Mouse (Mus musculus) embryonic facial prominence, embryonic 15.5 days (tissue): Measurements from ENCODE around the gene Arhgap10. TPM values are rescaled to one million over a fixed set of nuclear protein-coding genes. Genes with fewer than 3 reads are reported as not detected.

Source experiments
- ATAC-seq: fragments of 200-750 bp; cut with Nextera tagmentation; 2 replicates; pipeline ENCODE4 v1.8.0; 2017; ENCODE audit warnings: low read depth, moderate TSS enrichment; ENCODE audit not compliant: insufficient number of reproducible peaks, low FRiP score, low TSS enrichment
- H3K27ac ChIP-seq: fragments of 300-500 bp; sonication (generic); replicated peaks from 2 replicates; pipeline ENCODE4 v1.5.1; 2015; ENCODE audit warnings: mild to moderate bottlenecking, inconsistent platforms
- H3K27me3 ChIP-seq: fragments of 300-500 bp; sonication (generic); 2 replicates; pipeline ENCODE4 v1.6.1; 2015; ENCODE audit warnings: inconsistent platforms
- H3K36me3 ChIP-seq: fragments of 300-500 bp; sonication (generic); 2 replicates; pipeline ENCODE4 v1.6.1; 2015; ENCODE audit warnings: mild to moderate bottlenecking, inconsistent platforms
- H3K4me1 ChIP-seq: fragments of 300-500 bp; sonication (generic); 2 replicates; pipeline ENCODE4 v1.6.1; 2015; ENCODE audit warnings: inconsistent platforms
- H3K4me2 ChIP-seq: fragments of 300-500 bp; sonication (generic); replicated peaks from 2 replicates; pipeline ENCODE4 v1.6.1; 2015; ENCODE audit warnings: mild to moderate bottlenecking, inconsistent platforms
- H3K4me3 ChIP-seq: fragments of 300-500 bp; sonication (generic); replicated peaks from 2 replicates; pipeline ENCODE4 v1.5.1; 2015; ENCODE audit warnings: mild to moderate bottlenecking, inconsistent platforms
- H3K9ac ChIP-seq: fragments of 300-500 bp; sonication (generic); 2 replicates; pipeline ENCODE4 v1.6.1; 2015; ENCODE audit warnings: inconsistent platforms
- H3K9me3 ChIP-seq: fragments of 300-500 bp; sonication (generic); replicated peaks from 2 replicates; pipeline ENCODE4 v1.6.1; 2016; ENCODE audit warnings: inconsistent platforms
- WGBS: fragments of 180-500 bp; shearing (Covaris S2); methylation state at CpG from one replicate; pipeline ENCODE4 v1.1.7; 2015; 5-methylcytosine and 5-hydroxymethylcytosine counted together
- polyA plus RNA-seq: library from polyadenylated mRNA; unstranded; fragments of >200 nt; fragmentation: Nextera tagmentation; extraction: Ambion mirVana; gene quantifications from 2 replicates; pipeline ENCODE4 v1.2.1, GENCODE M21; 2015

Gene Arhgap10
- polyA plus RNA-seq, 1 experiment from 2014 or later, result 30.1 TPM

- Histone ChIP-seq H3K27ac (peak overlapping the region; percentile 5; the same call in 1 of the 2 replicates), H3K36me3 (no peaks in the 10 kb centered on the region), H3K4me3 (no peak overlapping the region), H3K9ac (no peak overlapping the region), H3K4me2 (no peak overlapping the region), H3K4me1 (peaks cover 3% of the 10 kb centered on the region; the same call in 1 of the 2 replicates), H3K9me3 (no peaks in the 10 kb centered on the region), H3K27me3 (no peaks in the 10 kb centered on the region)
- WGBS, result 83% methylated on average over 11 of the region's 11 CpGs
- no peak for ATAC-seq
Observed at GRCm38 (mm10) chr8:77364472-77364871, 153.3 kb downstream of the Arhgap10 start.

DNA sequence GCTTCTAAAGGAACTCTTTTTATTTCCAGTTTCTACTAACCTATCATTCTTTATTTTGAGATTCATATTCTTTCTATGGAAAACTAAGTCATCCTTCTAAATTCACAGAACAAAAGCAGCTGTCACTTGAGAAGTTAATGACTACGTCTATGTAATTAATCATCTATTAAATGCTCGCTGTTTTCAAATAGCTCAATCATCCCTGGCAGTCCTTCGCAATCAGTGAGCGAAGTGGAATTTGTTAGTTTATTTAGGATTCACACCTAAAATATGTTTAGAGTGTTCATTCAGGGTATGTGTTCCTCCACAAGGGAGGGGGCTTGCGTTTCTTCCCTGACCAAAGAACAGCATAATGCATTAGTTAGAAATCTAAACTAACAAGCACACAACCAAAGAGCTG is 156.9 kb downstream of the Arhgap10 start:
- 84% methylated on average over 5 of the region's 5 CpGs for WGBS
- no peak overlapping the region for H3K4me3 ChIP-seq
- peaks cover 12% of the 10 kb centered on the region; the same call in 1 of the 2 replicates for H3K36me3 ChIP-seq
- H3K9ac ChIP-seq, result no peak overlapping the region
- H3K9me3 ChIP-seq, result no peaks in the 10 kb centered on the region
- no peak for ATAC-seq
- H3K27me3 ChIP-seq, result no peaks in the 10 kb centered on the region
- H3K27ac ChIP-seq, result no peak overlapping the region
- H3K4me2 ChIP-seq, result no peak overlapping the region
- peaks cover 3% of the 10 kb centered on the region; the same call in 1 of the 2 replicates for H3K4me1 ChIP-seq

GRCm38 (mm10) chr8:77360423-77360822 is 157.3 kb downstream of the Arhgap10 start:
- no peak overlapping the region for H3K4me3 ChIP-seq
- H3K4me2 ChIP-seq, result no peak overlapping the region
- no peaks in the 10 kb centered on the region for H3K9me3 ChIP-seq
- no peak overlapping the region for H3K27ac ChIP-seq
- peaks cover 3% of the 10 kb centered on the region; the same call in 1 of the 2 replicates for H3K4me1 ChIP-seq
- no peak for ATAC-seq
- WGBS, result 88% methylated on average over 5 of the region's 5 CpGs
- H3K36me3 ChIP-seq, result peaks cover 12% of the 10 kb centered on the region; the same call in 1 of the 2 replicates
- H3K27me3 ChIP-seq, result no peaks in the 10 kb centered on the region
- no peak overlapping the region for H3K9ac ChIP-seq

GRCm38 (mm10) chr8:77357126-77357525 is 160.6 kb downstream of the Arhgap10 start:
- no peak for ATAC-seq
- WGBS, result 78% methylated on average over 8 of the region's 8 CpGs
- H3K9me3 ChIP-seq, result no peaks in the 10 kb centered on the region

DNA sequence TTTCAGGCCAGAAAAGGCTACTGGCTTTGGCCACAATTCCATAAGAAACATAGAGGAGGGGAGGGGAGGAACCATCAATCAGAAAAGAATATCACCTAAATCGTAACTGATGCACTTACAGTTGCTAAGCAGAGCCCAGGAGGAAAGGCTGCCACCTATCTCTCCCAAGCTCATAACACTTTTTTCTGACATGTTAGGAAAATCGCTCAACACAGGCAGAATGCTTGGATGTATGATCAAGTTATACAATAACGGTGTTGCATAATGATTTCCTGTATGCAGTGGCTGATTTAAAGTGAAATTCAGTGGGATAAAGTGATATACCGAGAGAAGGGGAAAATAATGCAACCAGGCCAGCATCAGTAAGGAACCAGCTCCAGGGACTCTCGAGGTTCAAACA is 162.4 kb downstream of the Arhgap10 start:
- no peaks in the 10 kb centered on the region for H3K27me3 ChIP-seq
- no peak overlapping the region for H3K27ac ChIP-seq
- H3K9me3 ChIP-seq, result no peaks in the 10 kb centered on the region
- peaks cover 12% of the 10 kb centered on the region; the same call in 1 of the 2 replicates for H3K36me3 ChIP-seq
- H3K4me1 ChIP-seq, result peaks cover 29% of the 10 kb centered on the region
- H3K9ac ChIP-seq, result no peak overlapping the region
- no peak for ATAC-seq
- H3K4me2 ChIP-seq, result no peak overlapping the region
- 81% methylated on average over 5 of the region's 5 CpGs for WGBS
- no peak overlapping the region for H3K4me3 ChIP-seq

More at GRCm38 (mm10) chr8:77357126-77357525, 160.6 kb downstream of the Arhgap10 start:
- H3K9ac ChIP-seq, result no peak overlapping the region
- H3K4me2 ChIP-seq, result no peak overlapping the region
- H3K27me3 ChIP-seq, result no peaks in the 10 kb centered on the region
- peaks cover 18% of the 10 kb centered on the region for H3K4me1 ChIP-seq
- H3K4me3 ChIP-seq, result no peak overlapping the region
- H3K27ac ChIP-seq, result no peak overlapping the region
- peaks cover 12% of the 10 kb centered on the region; the same call in 1 of the 2 replicates for H3K36me3 ChIP-seq

DNA sequence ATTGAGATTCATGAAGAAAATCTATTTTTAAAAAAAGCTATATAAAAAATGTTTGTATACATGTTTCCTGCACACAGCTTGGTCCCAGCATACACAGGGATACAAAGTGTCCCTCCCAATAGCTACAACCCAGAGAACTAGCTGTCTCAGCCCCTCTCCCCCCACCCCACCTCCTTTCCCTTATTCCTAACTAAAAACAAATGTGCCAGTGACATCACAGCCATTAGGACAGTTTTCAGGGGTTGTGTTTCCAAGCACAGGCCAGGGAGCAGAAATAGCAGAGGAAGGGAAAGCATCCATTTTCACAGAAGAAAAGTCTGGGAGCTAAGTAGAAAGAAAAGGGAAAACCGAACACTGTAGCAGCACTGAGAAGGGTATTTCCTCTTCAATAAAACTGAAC is 163.6 kb downstream of the Arhgap10 start:
- Histone ChIP-seq H3K27me3 (no peaks in the 10 kb centered on the region), H3K9ac (no peak overlapping the region), H3K9me3 (no peaks in the 10 kb centered on the region), H3K4me1 (peaks cover 38% of the 10 kb centered on the region), H3K36me3 (peaks cover 12% of the 10 kb centered on the region; the same call in 1 of the 2 replicates), H3K4me3 (no peak overlapping the region), H3K27ac (peak overlapping the region; percentile 45; the same call in 1 of the 2 replicates), H3K4me2 (no peak overlapping the region)
- WGBS, result 41% methylated on average over 1 of the region's 1 CpGs
- no peak for ATAC-seq

DNA sequence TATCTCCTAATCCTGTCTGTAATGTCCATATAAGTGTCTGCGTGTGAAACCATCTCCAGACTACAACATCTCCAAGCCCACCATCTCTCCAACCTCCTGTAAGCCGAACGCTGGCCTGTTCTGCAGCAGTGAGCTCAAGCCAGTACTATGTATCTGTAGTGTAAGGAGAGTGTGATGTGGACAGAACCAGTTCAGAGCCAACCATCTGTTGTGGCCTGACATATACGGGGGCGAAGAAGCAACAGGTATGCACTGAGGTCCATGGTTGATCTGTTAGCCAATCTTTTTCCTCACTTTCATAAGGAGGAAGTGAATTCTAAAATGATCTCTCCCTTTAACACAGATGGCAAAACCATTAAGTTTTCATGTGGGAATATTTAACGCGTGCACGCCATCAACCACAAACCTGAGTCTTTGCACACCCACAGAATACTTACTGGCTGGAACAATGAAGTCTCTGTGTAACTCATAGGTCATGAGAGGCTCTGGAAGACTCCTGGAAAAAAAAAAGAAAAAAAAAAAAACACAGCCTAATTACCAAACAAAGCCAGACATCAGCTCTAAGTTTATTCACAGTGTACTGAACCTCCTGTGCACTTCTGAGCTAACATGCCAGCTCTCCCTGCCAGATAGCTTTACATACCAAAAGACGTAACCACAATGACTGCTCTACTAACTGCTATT is 166.4 kb downstream of the Arhgap10 start:
- Histone ChIP-seq H3K27me3 (no peaks in the 10 kb centered on the region), H3K4me3 (no peak overlapping the region), H3K4me1 (peaks cover 38% of the 10 kb centered on the region), H3K4me2 (no peak overlapping the region), H3K27ac (peak overlapping the region; percentile 71), H3K36me3 (no peaks in the 10 kb centered on the region), H3K9me3 (no peaks in the 10 kb centered on the region), H3K9ac (no peak overlapping the region)
- 58% methylated on average over 9 of the region's 9 CpGs for WGBS
- no peak for ATAC-seq

DNA sequence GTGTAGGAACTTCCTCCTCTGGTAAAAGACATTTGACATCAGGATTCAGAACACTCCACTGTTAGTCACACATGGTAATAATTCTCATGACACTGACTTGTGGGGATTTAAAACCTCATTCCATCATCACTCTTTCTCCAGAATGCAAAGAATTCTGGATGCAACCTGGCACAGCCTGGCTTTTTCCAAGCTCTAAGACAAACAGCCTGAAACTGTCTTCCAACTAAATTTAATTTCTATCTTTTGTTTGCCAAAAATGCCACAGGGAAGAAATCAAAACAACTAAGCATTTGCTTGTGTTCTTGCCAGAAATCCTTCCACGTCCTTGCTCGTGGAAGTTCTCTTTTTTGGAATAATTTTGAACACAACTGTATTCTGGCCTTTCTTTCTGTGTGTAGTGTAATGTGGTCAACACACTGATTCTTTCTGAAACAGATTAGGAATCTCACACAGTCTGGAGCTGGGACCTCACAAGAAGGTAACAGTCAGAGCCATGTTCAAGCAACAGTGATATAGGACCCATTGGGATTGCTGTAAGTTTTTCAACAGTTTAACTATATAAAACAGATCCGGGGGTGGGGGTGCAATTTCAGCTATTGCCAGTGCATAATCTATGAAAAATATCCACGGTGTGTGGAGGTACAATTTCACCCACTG is 167.5 kb downstream of the Arhgap10 start:
- 35% methylated on average over 4 of the region's 4 CpGs for WGBS
- Histone ChIP-seq H3K27ac (peak overlapping the region; percentile 71), H3K9me3 (no peaks in the 10 kb centered on the region), H3K4me1 (peaks cover 38% of the 10 kb centered on the region), H3K9ac (no peak overlapping the region), H3K27me3 (no peaks in the 10 kb centered on the region), H3K36me3 (peaks cover 6% of the 10 kb centered on the region; the same call in 1 of the 2 replicates), H3K4me2 (no peak overlapping the region), H3K4me3 (no peak overlapping the region)
- peak; percentile 70 for ATAC-seq

GRCm38 (mm10) chr8:77343916-77344315 is 173.8 kb downstream of the Arhgap10 start:
- ATAC-seq, result no peak

DNA sequence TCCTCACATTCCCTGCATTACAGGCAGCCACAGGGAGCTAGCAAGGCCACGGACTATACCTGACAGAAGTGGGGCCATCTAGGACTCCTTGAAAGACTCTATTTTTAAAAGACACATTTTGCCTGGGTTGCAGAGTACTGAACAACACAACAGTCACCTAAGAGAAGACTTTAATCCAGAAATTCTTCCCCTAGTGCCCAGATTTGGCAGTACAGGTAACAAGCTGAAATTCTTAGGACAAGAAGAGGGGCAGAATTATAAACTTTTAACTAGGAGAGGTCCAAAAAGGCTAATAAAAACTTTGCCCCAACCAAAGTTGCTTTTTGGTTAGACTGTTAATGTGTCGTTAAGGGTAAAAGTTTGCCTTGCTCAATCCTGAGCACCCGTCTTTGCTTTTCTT is 174.4 kb downstream of the Arhgap10 start:
- 92% methylated on average over 3 of the region's 3 CpGs for WGBS
- H3K9ac ChIP-seq, result no peak overlapping the region
- H3K27me3 ChIP-seq, result no peaks in the 10 kb centered on the region
- no peak for ATAC-seq
- peaks cover 11% of the 10 kb centered on the region for H3K36me3 ChIP-seq
- peaks cover 20% of the 10 kb centered on the region for H3K4me1 ChIP-seq
- H3K27ac ChIP-seq, result no peak overlapping the region
- no peak overlapping the region for H3K4me2 ChIP-seq
- H3K9me3 ChIP-seq, result no peaks in the 10 kb centered on the region
- H3K4me3 ChIP-seq, result no peak overlapping the region

More at GRCm38 (mm10) chr8:77343916-77344315, 173.8 kb downstream of the Arhgap10 start:
- Histone ChIP-seq H3K27me3 (no peaks in the 10 kb centered on the region), H3K27ac (no peak overlapping the region), H3K4me1 (peaks cover 20% of the 10 kb centered on the region), H3K4me3 (no peak overlapping the region), H3K9me3 (no peaks in the 10 kb centered on the region), H3K36me3 (peaks cover 11% of the 10 kb centered on the region), H3K9ac (no peak overlapping the region), H3K4me2 (no peak overlapping the region)
- 90% methylated on average over 6 of the region's 6 CpGs for WGBS

GRCm38 (mm10) chr8:77342144-77342543 is 175.6 kb downstream of the Arhgap10 start:
- Histone ChIP-seq H3K4me3 (no peak overlapping the region), H3K4me2 (0 out of 2 replicates have a peak overlapping the region, but pooled peaks have one; percentile 9), H3K9ac (no peak overlapping the region), H3K4me1 (peaks cover 30% of the 10 kb centered on the region), H3K36me3 (peaks cover 11% of the 10 kb centered on the region), H3K27ac (peak overlapping the region; percentile 90), H3K27me3 (no peaks in the 10 kb centered on the region), H3K9me3 (no peaks in the 10 kb centered on the region)
- ATAC-seq, result peak; percentile 47; the same call in 1 of the 2 replicates
- WGBS, result 74% methylated on average over 4 of the region's 4 CpGs
